Mouse (Mus musculus) neural tube, embryonic 13.5 days (tissue): ENCODE measurements around the gene Sucnr1. TPM values are rescaled to one million over a fixed set of nuclear protein-coding genes. Genes with fewer than 3 reads are reported as not detected.
"Not testable (repeated sequence)": the region's sequence is repeated elsewhere in the genome, so short reads cannot be mapped to it uniquely, and the experiment has no call there.

Experiments
- ATAC-seq: fragments of 200-750 bp; cut with Nextera tagmentation; 2 replicates; pipeline ENCODE4 v1.8.0; 2017; ENCODE audit warnings: low read depth, mild to moderate bottlenecking, moderate TSS enrichment, moderate library complexity
- H3K27ac ChIP-seq: fragments of 300-500 bp; sonication (generic); replicated peaks from 2 replicates; pipeline ENCODE4 v1.5.1; 2015; ENCODE audit warnings: moderate library complexity, mild to moderate bottlenecking, inconsistent platforms
- H3K27me3 ChIP-seq: fragments of 300-500 bp; sonication (generic); 2 replicates; pipeline ENCODE4 v1.6.1; 2015; ENCODE audit warnings: mild to moderate bottlenecking, inconsistent platforms
- H3K36me3 ChIP-seq: fragments of 300-500 bp; sonication (generic); 2 replicates; pipeline ENCODE4 v1.6.1; 2015; ENCODE audit warnings: mild to moderate bottlenecking, inconsistent platforms
- H3K4me1 ChIP-seq: fragments of 300-500 bp; sonication (generic); replicated peaks from 2 replicates; pipeline ENCODE4 v1.6.1; 2015; ENCODE audit warnings: inconsistent platforms
- H3K4me2 ChIP-seq: fragments of 300-500 bp; sonication (generic); 2 replicates; pipeline ENCODE4 v1.6.1; 2015; ENCODE audit warnings: inconsistent platforms, mild to moderate bottlenecking, moderate library complexity
- H3K4me3 ChIP-seq: fragments of 300-500 bp; sonication (generic); 2 replicates; pipeline ENCODE4 v1.5.1; 2015; ENCODE audit warnings: mild to moderate bottlenecking, inconsistent platforms
- H3K9ac ChIP-seq: fragments of 300-500 bp; sonication (generic); 2 replicates; pipeline ENCODE4 v1.6.1; 2015; ENCODE audit warnings: moderate library complexity, mild to moderate bottlenecking, inconsistent platforms
- H3K9me3 ChIP-seq: fragments of 300-500 bp; sonication (generic); 2 replicates; pipeline ENCODE4 v1.6.1; 2016; ENCODE audit warnings: inconsistent platforms
- WGBS: fragments of 180-500 bp; shearing (Covaris S2); methylation state at CpG from one replicate; pipeline ENCODE4 v1.1.7; 2015; 5-methylcytosine and 5-hydroxymethylcytosine counted together
- polyA plus RNA-seq: library from polyadenylated mRNA; unstranded; fragments of >200 nt; fragmentation: Nextera tagmentation; extraction: Ambion mirVana; gene quantifications from 2 replicates; pipeline ENCODE4 v1.2.1, GENCODE M21; 2015

The Sucnr1 gene
- polyA plus RNA-seq, 1 experiment from 2014 or later, result not detected

DNA sequence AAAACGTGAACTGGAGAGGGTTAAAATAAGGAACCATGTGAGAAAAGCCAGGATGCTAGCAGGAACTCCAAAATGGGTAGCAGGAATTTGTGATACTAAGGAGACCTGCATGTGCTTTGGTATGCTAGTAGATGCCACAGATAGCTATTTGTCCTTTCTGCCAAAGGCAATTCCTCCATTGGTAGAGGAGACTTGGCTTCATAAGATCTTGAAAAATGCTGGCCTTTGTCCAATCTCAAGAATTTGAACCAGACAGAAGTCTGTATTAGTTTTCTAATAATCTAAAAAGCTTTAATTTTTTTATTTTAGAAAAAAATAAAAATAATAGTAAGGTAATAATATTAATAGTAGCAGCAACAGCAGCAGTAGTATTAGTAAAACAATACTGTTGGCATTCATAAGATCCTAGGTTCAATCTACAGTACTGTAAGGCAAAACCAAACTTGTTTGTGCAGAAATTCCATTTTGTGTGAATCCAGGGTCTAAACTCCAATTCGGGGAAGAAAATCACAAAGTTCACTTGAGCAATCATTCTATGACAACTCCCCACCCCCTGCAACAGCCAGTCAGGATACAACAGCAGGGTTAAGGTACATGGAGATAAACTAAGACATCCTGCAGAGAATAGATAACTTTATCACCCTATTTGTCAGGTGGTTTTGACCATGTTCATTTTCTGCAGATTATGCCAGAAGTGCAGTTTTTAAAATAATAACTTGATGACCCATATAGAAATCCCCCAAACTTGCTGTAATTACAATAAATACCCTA lies 12.9 kb downstream of the Sucnr1 start:
- H3K4me1 ChIP-seq, result no peaks in the 10 kb centered on the region
- ATAC-seq, result no peak
- no peak overlapping the region for H3K27ac ChIP-seq
- no peak overlapping the region for H3K4me3 ChIP-seq
- no peak overlapping the region for H3K9ac ChIP-seq
- H3K4me2 ChIP-seq, result no peak overlapping the region
- H3K36me3 ChIP-seq, result no peaks in the 10 kb centered on the region
- no peaks in the 10 kb centered on the region for H3K9me3 ChIP-seq
- 61% methylated on average over 2 of the region's 2 CpGs for WGBS
- H3K27me3 ChIP-seq, result no peaks in the 10 kb centered on the region

DNA sequence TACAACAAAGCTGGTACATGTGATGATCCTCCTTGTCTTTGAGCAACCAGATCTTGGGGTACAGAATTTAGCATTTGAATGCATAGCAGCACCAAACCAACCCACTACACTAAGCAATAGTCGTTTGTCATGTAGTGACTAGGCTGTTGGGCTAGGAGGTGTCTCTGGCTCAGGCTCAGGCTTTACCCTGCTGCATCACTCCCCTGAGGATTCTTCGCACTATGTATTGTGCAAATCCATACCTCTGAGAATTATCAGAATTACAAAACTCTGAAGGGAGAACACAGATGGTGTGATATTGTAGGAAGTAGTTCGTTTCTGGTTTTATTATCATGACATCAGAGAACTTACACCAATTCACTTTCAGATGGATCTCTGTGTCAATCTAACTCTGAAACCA lies 15.3 kb downstream of the Sucnr1 start:
- no peak overlapping the region for H3K4me3 ChIP-seq
- no peak for ATAC-seq
- H3K27me3 ChIP-seq, result no peaks in the 10 kb centered on the region
- no peak overlapping the region for H3K9ac ChIP-seq
- H3K9me3 ChIP-seq, result no peaks in the 10 kb centered on the region
- H3K4me2 ChIP-seq, result no peak overlapping the region
- H3K36me3 ChIP-seq, result no peaks in the 10 kb centered on the region
- 79% methylated on average over 3 of the region's 3 CpGs for WGBS
- no peak overlapping the region for H3K27ac ChIP-seq
- no peaks in the 10 kb centered on the region for H3K4me1 ChIP-seq

GRCm38 (mm10) chr3:60097485-60097884 lies 15.8 kb downstream of the Sucnr1 start:
- Histone ChIP-seq H3K9ac (no peak overlapping the region), H3K27me3 (no peaks in the 10 kb centered on the region), H3K4me1 (no peaks in the 10 kb centered on the region), H3K27ac (no peak overlapping the region), H3K4me2 (no peak overlapping the region), H3K36me3 (no peaks in the 10 kb centered on the region), H3K9me3 (no peaks in the 10 kb centered on the region), H3K4me3 (no peak overlapping the region)
- 95% methylated on average over 2 of the region's 2 CpGs for WGBS
- no peak for ATAC-seq

DNA sequence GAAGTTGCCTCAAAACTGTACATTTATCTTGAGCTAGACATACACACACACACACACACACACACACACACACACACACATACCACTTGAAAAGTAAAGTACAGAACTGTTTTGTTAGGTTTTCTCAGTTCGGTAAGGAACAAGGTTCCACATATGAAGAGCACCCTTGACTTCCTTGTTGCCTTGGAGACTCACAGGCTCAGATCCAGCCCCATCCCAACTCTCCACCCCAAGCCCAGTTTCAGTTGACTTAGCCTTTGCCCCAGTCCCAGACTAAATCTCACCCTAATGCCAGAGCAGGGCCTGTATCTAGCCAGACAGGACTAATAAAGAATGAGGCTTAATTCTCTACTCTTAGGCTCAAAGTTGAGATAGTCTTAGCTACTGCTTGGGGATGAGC lies 16.9 kb downstream of the Sucnr1 start:
- WGBS, result 92% methylated on average over 1 of the region's 1 CpGs
- H3K36me3 ChIP-seq, result no peaks in the 10 kb centered on the region
- no peaks in the 10 kb centered on the region for H3K9me3 ChIP-seq
- H3K4me1 ChIP-seq, result no peaks in the 10 kb centered on the region
- H3K27me3 ChIP-seq, result no peaks in the 10 kb centered on the region
- H3K27ac ChIP-seq, result no peak overlapping the region
- H3K9ac ChIP-seq, result no peak overlapping the region
- H3K4me2 ChIP-seq, result no peak overlapping the region
- ATAC-seq, result no peak
- no peak overlapping the region for H3K4me3 ChIP-seq

DNA sequence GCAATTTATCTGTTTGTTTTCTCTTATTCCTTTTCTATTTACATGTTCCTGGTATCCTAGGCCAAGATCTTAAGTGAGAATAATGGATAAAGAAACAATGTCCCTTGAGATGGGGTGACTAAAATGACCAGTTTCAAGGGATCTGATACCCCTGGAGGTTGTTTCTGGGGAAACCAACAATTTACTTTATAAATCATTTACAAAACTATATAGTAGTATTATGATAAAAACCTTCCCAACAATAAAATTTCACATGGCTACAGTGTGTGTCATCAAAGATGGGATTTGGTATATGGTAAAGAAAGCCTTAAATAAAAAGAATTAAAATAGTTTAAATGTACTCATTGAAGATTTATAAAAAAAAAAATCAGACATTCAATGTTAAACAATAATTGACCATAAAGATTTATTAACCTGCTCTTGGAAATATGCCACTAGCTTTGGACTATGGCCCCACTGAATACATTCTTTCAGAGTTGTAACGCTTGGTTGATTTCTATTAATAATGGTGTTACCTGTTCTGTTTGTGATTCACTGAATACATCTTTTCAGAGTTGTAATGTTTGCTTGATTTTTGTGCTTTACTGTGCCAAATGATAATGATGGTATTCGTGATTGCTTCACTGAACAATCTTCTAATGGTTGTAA lies 22.9 kb downstream of the Sucnr1 start:
- H3K9me3 ChIP-seq, result no peaks in the 10 kb centered on the region
- no peak overlapping the region for H3K27ac ChIP-seq
- H3K4me2 ChIP-seq, result no peak overlapping the region
- no peak overlapping the region for H3K4me3 ChIP-seq
- no peak overlapping the region for H3K9ac ChIP-seq
- no peaks in the 10 kb centered on the region for H3K27me3 ChIP-seq
- 77% methylated on average over 2 of the region's 2 CpGs for whole genome bisulfite sequencing
- no peak for ATAC-seq
- no peaks in the 10 kb centered on the region for H3K4me1 ChIP-seq
- H3K36me3 ChIP-seq, result no peaks in the 10 kb centered on the region

DNA sequence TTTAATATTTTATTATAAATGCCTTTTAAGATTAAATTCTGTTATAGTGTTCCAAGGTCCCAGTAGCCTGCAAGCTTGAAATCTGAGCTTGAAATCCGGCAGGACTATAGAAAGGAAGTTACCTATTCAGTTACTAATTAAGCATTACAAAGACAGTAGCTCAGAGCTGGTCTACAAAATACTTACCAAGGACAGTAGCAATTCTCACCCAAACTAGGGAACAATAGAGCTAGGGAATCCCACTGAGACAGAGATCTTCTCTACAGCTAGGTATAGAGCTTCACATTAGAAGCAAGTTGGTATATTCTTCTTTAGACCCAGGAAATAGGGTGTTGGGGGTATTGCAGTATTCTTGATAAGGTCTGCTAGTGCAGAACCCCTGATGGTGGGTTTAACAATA lies 24.8 kb downstream of the Sucnr1 start:
- 58% methylated on average over 1 of the region's 1 CpGs for WGBS
- not testable (repeated sequence) for ATAC-seq

GRCm38 (mm10) chr3:60107736-60108135 lies 26.1 kb downstream of the Sucnr1 start:
- Histone ChIP-seq H3K27ac (no peak overlapping the region), H3K9ac (no peak overlapping the region), H3K4me2 (no peak overlapping the region), H3K4me1 (no peaks in the 10 kb centered on the region), H3K36me3 (no peaks in the 10 kb centered on the region), H3K27me3 (no peaks in the 10 kb centered on the region), H3K4me3 (no peak overlapping the region), H3K9me3 (no peaks in the 10 kb centered on the region)
- WGBS, result 93% methylated on average over 3 of the region's 3 CpGs
- ATAC-seq, result no peak

More for the DNA sequence above, 24.8 kb downstream of the Sucnr1 start:
- not testable (repeated sequence) for H3K27ac ChIP-seq, H3K36me3 ChIP-seq, H3K27me3 ChIP-seq, H3K4me3 ChIP-seq, H3K4me1 ChIP-seq, H3K9me3 ChIP-seq, H3K4me2 ChIP-seq, H3K9ac ChIP-seq

- Histone ChIP-seq H3K9me3 (no peaks in the 10 kb centered on the region), H3K36me3 (no peaks in the 10 kb centered on the region), H3K9ac (no peak overlapping the region), H3K4me3 (no peak overlapping the region), H3K27ac (no peak overlapping the region), H3K27me3 (no peaks in the 10 kb centered on the region), H3K4me2 (no peak overlapping the region), H3K4me1 (no peaks in the 10 kb centered on the region)
- ATAC-seq, result no peak
Measured at GRCm38 (mm10) chr3:60108815-60109214, 27.1 kb downstream of the Sucnr1 start.

GRCm38 (mm10) chr3:60111135-60111710 lies 29.6 kb downstream of the Sucnr1 start:
- no peak overlapping the region for H3K4me3 ChIP-seq
- no peak overlapping the region for H3K27ac ChIP-seq
- no peaks in the 10 kb centered on the region for H3K36me3 ChIP-seq
- no peak for ATAC-seq
- no peaks in the 10 kb centered on the region for H3K4me1 ChIP-seq
- H3K4me2 ChIP-seq, result no peak overlapping the region
- 90% methylated on average over 4 of the region's 4 CpGs for WGBS
- H3K9me3 ChIP-seq, result no peaks in the 10 kb centered on the region
- no peaks in the 10 kb centered on the region for H3K27me3 ChIP-seq
- no peak overlapping the region for H3K9ac ChIP-seq

DNA sequence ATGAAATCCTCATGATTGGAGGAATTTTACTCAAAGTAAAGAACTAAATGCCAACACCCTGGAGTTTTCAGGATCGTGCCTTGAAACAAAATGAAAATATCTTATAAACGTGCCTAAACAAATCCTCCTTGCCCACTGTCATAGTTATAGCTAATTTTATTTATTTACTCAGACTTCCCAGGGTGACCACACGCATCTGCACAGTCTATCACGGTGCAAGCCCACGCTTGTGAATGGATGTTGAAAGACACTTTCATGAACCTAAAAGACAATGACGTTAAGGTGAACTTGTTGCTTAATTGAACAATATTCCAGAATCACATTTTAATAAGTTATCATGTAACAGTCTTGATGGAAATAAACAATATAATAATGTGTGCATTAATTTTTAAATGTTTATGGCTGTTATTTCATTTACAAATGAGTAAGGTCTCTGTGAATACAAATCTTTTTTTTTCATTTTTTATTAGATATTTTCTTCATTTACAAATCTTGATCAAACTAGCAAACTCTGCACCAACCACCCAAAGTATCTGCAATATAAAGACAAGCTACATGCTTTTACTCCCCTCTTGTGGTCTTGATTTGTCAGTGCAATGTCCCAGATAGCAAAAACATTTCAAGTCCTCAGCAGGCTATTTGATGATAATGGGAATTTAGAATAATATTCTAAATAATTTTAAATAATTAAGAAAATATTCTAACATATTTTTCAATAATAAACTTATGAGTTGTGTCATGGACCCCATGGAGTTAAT lies 30.4 kb downstream of the Sucnr1 start:
- no peaks in the 10 kb centered on the region for H3K36me3 ChIP-seq
- no peak overlapping the region for H3K9ac ChIP-seq
- WGBS, result 79% methylated on average over 6 of the region's 6 CpGs
- H3K27me3 ChIP-seq, result no peaks in the 10 kb centered on the region
- H3K4me2 ChIP-seq, result no peak overlapping the region
- H3K27ac ChIP-seq, result no peak overlapping the region
- no peaks in the 10 kb centered on the region for H3K9me3 ChIP-seq
- no peak overlapping the region for H3K4me3 ChIP-seq
- H3K4me1 ChIP-seq, result no peaks in the 10 kb centered on the region
- no peak for ATAC-seq

- Histone ChIP-seq H3K9me3 (no peaks in the 10 kb centered on the region), H3K27me3 (no peaks in the 10 kb centered on the region), H3K4me2 (no peak overlapping the region), H3K4me3 (no peak overlapping the region), H3K36me3 (no peaks in the 10 kb centered on the region), H3K9ac (no peak overlapping the region), H3K27ac (no peak overlapping the region), H3K4me1 (no peaks in the 10 kb centered on the region)
- no peak for ATAC-seq
- WGBS, result 65% methylated on average over 2 of the region's 2 CpGs
Measured at GRCm38 (mm10) chr3:60114571-60114970, 32.9 kb downstream of the Sucnr1 start.

GRCm38 (mm10) chr3:60121449-60121848 lies 39.8 kb downstream of the Sucnr1 start:
- H3K36me3 ChIP-seq, result no peaks in the 10 kb centered on the region
- no peaks in the 10 kb centered on the region for H3K9me3 ChIP-seq
- ATAC-seq, result no peak
- H3K9ac ChIP-seq, result no peak overlapping the region
- no peak overlapping the region for H3K27ac ChIP-seq
- WGBS, result 86% methylated on average over 3 of the region's 3 CpGs
- H3K27me3 ChIP-seq, result no peaks in the 10 kb centered on the region
- no peak overlapping the region for H3K4me3 ChIP-seq
- H3K4me2 ChIP-seq, result no peak overlapping the region
- peaks cover 10% of the 10 kb centered on the region for H3K4me1 ChIP-seq
